Mouse (Mus musculus): ENCODE data around the gene Ear6. TPM values are rescaled to one million over a fixed set of nuclear protein-coding genes. Genes with fewer than 3 reads are reported as not detected.

The Ear6 gene
- polyA plus RNA-seq, 1 experiment from 2014 or later, result not detected

DNA sequence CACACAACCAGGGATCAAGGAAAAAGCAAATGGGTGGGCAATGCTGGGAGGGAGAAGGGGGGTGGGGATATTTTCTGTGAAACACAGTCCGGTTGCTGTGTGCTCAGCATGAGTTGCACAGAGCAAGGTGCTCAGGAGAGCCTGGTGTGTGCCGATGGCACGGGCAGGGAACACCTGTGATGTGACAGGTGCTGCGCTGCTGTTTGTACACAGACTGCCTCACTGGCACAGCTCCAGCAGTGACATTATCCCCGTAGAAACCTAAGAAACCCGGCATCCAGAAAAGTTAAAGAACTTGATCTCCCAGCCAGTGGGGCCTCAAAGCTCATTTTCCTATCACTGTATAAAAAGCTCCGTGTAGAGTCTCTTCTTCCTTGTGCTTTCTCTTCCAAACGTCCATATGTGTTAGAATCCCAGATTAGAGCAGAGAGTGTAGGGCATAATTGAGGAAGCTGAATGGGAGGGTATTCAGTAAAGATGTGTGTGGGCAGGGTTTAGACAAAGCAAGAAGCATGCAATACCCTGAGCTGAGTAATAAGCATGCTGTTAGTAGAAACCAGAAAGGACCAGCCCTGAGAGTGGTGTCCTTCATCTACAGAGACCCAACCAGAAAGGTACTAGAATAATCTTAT is 43.2 kb downstream of the Ear6 start:
- 69% methylated on average over 8 of the region's 8 CpGs for WGBS
- ATAC-seq (ENCODE audit: insufficient number of reproducible peaks, insufficient read depth, low FRiP score, low read depth), result no peak
- Histone ChIP-seq H3K9me3 (ENCODE audit: control insufficient read depth, low read depth, low read length) (no peaks in the 10 kb centered on the region), H3K4me3 (ENCODE audit: low read depth, low read length) (no peak overlapping the region), H3K4me1 (ENCODE audit: control insufficient read depth, insufficient read depth, low read length) (no peaks in the 10 kb centered on the region), H3K4me2 (replicated peaks; ENCODE audit: low read depth, low read length) (no peak overlapping the region), H3K36me3 (ENCODE audit: control insufficient read depth, insufficient read depth, low read length) (peaks cover 6% of the 10 kb centered on the region), H3K9ac (replicated peaks; ENCODE audit: low read depth, low read length) (no peak overlapping the region), H3K27me3 (ENCODE audit: control insufficient read depth, insufficient read depth, low read length) (no peaks in the 10 kb centered on the region), H3K27ac (ENCODE audit: low read length) (no peak overlapping the region)

DNA sequence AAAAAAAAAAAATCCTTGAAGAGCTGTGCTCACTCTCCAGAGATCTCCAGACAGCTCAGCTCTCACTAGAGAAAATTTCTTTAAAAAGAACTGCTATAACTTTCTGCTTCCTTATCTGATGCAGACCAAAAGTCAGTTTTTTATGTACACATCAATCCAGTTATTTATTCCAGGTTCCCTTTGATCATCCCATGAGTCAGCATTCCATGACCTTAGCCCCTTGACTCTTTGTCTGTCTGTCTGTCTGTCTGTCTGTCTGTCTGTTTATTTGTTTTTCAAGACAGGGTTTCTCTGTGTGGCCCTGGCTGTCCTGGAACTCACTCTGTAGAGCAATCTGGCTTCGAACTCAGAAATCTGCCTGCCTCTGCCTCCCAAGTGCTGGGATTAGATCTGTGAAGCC is 45.9 kb downstream of the Ear6 start:
- no peak overlapping the region for H3K4me3 ChIP-seq (ENCODE audit: low read depth, low read length)
- no peak overlapping the region for H3K27ac ChIP-seq (ENCODE audit: low read length)
- no peaks in the 10 kb centered on the region for H3K27me3 ChIP-seq (ENCODE audit: control insufficient read depth, insufficient read depth, low read length)
- no peak overlapping the region for H3K9ac ChIP-seq (replicated peaks; ENCODE audit: low read depth, low read length)
- WGBS, result 88% methylated on average over 1 of the region's 1 CpGs
- H3K4me1 ChIP-seq (ENCODE audit: control insufficient read depth, insufficient read depth, low read length), result no peaks in the 10 kb centered on the region
- ATAC-seq (ENCODE audit: insufficient number of reproducible peaks, insufficient read depth, low FRiP score, low read depth), result no peak
- no peaks in the 10 kb centered on the region for H3K36me3 ChIP-seq (ENCODE audit: control insufficient read depth, insufficient read depth, low read length)
- H3K4me2 ChIP-seq (replicated peaks; ENCODE audit: low read depth, low read length), result no peak overlapping the region
- H3K9me3 ChIP-seq (ENCODE audit: control insufficient read depth, low read depth, low read length), result no peaks in the 10 kb centered on the region

- Histone ChIP-seq H3K9ac (replicated peaks; ENCODE audit: low read depth, low read length) (no peak overlapping the region), H3K36me3 (ENCODE audit: control insufficient read depth, insufficient read depth, low read length) (no peaks in the 10 kb centered on the region), H3K4me1 (ENCODE audit: control insufficient read depth, insufficient read depth, low read length) (no peaks in the 10 kb centered on the region), H3K4me3 (ENCODE audit: low read depth, low read length) (no peak overlapping the region), H3K27me3 (ENCODE audit: control insufficient read depth, insufficient read depth, low read length) (no peaks in the 10 kb centered on the region), H3K9me3 (ENCODE audit: control insufficient read depth, low read depth, low read length) (no peaks in the 10 kb centered on the region), H3K4me2 (replicated peaks; ENCODE audit: low read depth, low read length) (no peak overlapping the region), H3K27ac (ENCODE audit: low read length) (no peak overlapping the region)
- 58% methylated on average over 9 of the region's 9 CpGs for WGBS
- ATAC-seq (ENCODE audit: insufficient number of reproducible peaks, insufficient read depth, low FRiP score, low read depth), result peak; percentile 17; the same call in 1 of the 2 replicates
Measured at GRCm38 (mm10) chr14:51902806-51903710, 49.6 kb downstream of the Ear6 start.

DNA sequence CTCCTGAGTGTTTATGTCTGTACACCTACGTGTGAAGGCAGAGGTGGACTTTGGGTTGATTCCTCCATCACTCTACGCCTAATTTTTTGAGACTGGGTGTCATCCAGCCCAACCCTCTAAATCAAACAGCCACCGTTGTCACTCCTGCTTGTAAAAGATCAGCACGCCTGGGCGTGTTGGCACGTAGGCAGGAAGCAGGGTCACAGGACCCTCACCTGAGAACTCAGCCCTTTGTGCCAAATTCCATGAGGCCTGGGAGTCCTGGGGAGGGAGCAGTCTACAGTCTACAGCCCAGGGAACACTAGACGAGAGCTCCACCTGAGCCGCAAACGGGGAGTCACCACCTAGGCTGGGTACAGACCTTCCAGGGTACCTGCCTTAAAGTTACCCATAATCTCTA is 50.3 kb downstream of the Ear6 start:
- no peak overlapping the region for H3K9ac ChIP-seq (replicated peaks; ENCODE audit: low read depth, low read length)
- H3K9me3 ChIP-seq (ENCODE audit: control insufficient read depth, low read depth, low read length), result no peaks in the 10 kb centered on the region
- no peak overlapping the region for H3K27ac ChIP-seq (ENCODE audit: low read length)
- H3K4me2 ChIP-seq (replicated peaks; ENCODE audit: low read depth, low read length), result no peak overlapping the region
- H3K4me3 ChIP-seq (ENCODE audit: low read depth, low read length), result no peak overlapping the region
- no peak for ATAC-seq (ENCODE audit: insufficient number of reproducible peaks, insufficient read depth, low FRiP score, low read depth)
- 71% methylated on average over 9 of the region's 9 CpGs for WGBS
- H3K4me1 ChIP-seq (ENCODE audit: control insufficient read depth, insufficient read depth, low read length), result no peaks in the 10 kb centered on the region
- H3K36me3 ChIP-seq (ENCODE audit: control insufficient read depth, insufficient read depth, low read length), result no peaks in the 10 kb centered on the region
- no peaks in the 10 kb centered on the region for H3K27me3 ChIP-seq (ENCODE audit: control insufficient read depth, insufficient read depth, low read length)

Small RNA genes lying within 50 kb of the gene (microRNA-seq; reads per million reads assigned to microRNA genes)
- not detected for gene Gm27375

Other genes starting within 250 kb of the Ear6 start
- not detected in 2 replicates for gene Gm17078, start 242.4 kb upstream of the Ear6 start, polyA plus RNA-seq (2014; fragmentation: Nextera tagmentation; extraction: Ambion mirVana)
- gene Gm4181, start 218.0 kb upstream of the Ear6 start, polyA plus RNA-seq (2014; fragmentation: Nextera tagmentation; extraction: Ambion mirVana), result not detected in 2 replicates
- not detected in 2 replicates for gene Gm17079, start 158.2 kb upstream of the Ear6 start, polyA plus RNA-seq (2014; fragmentation: Nextera tagmentation; extraction: Ambion mirVana)
- gene Gm5800, start 136.5 kb upstream of the Ear6 start, polyA plus RNA-seq (2014; fragmentation: Nextera tagmentation; extraction: Ambion mirVana), result not detected in 2 replicates
- gene Ang4, start 80.1 kb upstream of the Ear6 start, polyA plus RNA-seq (2014; fragmentation: Nextera tagmentation; extraction: Ambion mirVana), result not detected in 2 replicates
- gene AY358078, start 53.7 kb upstream of the Ear6 start, polyA plus RNA-seq (2014; fragmentation: Nextera tagmentation; extraction: Ambion mirVana), result not detected in 2 replicates
- gene Mettl17, start 31.1 kb downstream of the Ear6 start, polyA plus RNA-seq (2014; fragmentation: Nextera tagmentation; extraction: Ambion mirVana), result 56.3 and 63.4 TPM in 2 replicates
- 0.30 and 0.55 TPM in 2 replicates for gene Slc39a2, start 39.2 kb downstream of the Ear6 start, polyA plus RNA-seq (2014; fragmentation: Nextera tagmentation; extraction: Ambion mirVana)
- 54.6 and 59.3 TPM in 2 replicates for gene Ndrg2, start 60.5 kb downstream of the Ear6 start, polyA plus RNA-seq (2014; fragmentation: Nextera tagmentation; extraction: Ambion mirVana)
- not detected in 2 replicates for gene Tppp2, start 64.7 kb downstream of the Ear6 start, polyA plus RNA-seq (2014; fragmentation: Nextera tagmentation; extraction: Ambion mirVana)
- gene Rnase13, start 69.1 kb downstream of the Ear6 start, polyA plus RNA-seq (2014; fragmentation: Nextera tagmentation; extraction: Ambion mirVana), result not detected in 2 replicates
- 116 and 118 TPM in 2 replicates for gene Arhgef40, start 131.0 kb downstream of the Ear6 start, polyA plus RNA-seq (2014; fragmentation: Nextera tagmentation; extraction: Ambion mirVana)
- 0.62 and 2.0 TPM in 2 replicates for gene Tmem253, start 162.0 kb downstream of the Ear6 start, polyA plus RNA-seq (2014; fragmentation: Nextera tagmentation; extraction: Ambion mirVana)
- gene Zfp219, start 167.0 kb downstream of the Ear6 start, polyA plus RNA-seq (2014; fragmentation: Nextera tagmentation; extraction: Ambion mirVana), result 30.8 and 32.8 TPM in 2 replicates
- not detected in 2 replicates for gene Olfr221, start 188.8 kb downstream of the Ear6 start, polyA plus RNA-seq (2014; fragmentation: Nextera tagmentation; extraction: Ambion mirVana)

Measured in stomach, embryonic 14.5 days (tissue).